Mouse (Mus musculus): ENCODE measurements around the gene Hras.

Hras gene

DNA sequence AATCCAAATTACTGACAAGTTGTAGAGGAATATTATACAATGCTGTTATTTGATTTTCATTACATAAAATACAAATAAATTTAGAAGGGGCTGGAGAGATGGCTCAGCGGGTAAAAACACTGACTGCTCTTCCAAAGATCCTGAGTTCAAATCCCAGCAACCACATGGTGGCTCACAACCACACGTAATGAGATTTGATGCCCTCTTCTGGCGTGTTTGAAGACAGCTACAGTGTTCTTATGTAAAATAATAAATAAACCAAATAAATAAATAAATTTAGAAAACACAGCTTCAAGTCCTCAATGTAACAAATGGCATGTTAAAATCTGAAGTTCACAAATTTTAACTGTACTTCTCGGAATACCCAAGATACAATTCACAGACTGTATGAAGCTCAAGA lies 18.7 kb downstream of the Hras start:
- DNase-seq (ENCODE audit: low read depth, low spot score), result no peak

DNA sequence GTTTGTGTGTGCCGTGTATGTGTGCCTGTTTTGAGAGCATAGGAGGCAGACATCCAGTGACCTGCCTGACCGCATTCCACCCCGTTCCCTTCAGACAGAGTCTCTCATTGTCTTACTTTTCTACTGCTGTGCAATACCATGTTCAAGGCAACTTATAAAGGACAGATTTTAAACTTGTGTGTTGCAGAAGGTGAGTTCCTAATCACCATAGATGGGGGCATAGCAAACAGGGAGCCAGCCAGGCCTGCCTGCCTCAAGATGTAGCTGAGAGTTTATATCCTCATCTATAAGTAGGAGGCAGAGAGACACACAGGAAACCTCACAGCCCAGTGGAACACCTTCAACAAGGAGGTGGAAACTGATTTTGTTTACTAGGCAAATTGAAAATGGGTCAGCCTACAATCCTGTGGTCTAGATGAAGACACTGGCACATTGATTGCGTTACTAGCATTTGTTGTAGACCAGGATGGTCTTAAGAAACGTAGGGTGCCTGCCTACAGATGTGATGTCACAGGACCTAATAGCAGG lies 20.4 kb downstream of the Hras start:
- no peak for DNase-seq (ENCODE audit: low read depth, low spot score)

DNA sequence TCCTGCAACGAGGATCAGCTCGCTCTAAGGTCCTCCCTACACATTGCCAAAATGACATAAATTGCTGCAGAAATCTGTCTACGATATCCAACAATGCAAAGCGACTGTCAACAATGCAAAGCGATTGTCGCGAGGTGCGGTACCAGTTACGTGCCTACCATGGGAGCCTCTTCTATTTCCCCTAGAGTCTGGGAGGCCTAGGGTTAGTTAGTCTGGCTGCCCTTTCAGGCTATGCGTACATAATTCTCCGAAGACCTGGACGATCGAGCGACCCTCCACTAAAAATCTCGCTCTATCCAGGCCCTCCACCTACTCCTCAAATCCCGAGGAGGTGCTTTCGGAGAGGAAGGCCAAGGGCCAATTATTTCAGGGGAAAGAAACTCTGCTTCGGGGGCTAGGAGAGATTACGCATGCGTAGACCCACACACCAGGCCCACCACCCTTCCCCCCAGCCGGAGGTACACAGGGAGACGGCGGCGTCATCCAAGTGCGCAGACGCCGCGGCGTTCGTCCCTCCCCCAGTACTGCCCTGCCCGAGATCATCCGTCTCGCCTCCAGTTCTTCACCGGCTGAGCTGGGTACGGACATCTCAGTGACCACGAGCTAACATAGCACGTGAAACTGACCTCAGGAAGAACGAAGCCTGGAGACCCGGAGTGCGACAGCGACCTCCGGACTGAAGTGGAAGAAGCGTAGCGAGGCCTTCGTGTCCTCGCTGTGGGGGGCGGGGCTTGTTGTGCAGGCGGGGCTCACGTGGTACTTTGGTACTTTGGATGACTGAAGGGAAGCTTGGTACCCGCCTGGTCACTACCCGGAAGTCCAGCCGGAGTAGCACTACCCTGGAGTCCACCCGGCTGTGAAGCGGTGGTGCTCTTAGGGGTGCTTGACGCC lies 21.4 kb downstream of the Hras start, which contains the start of gene Rnh1:
Gene Rnh1, minus strand, starts transcription at position 742 of the 891 bp plus-strand sequence.
- DNase-seq (ENCODE audit: low read depth, low spot score), result peak; percentile 92

DNA sequence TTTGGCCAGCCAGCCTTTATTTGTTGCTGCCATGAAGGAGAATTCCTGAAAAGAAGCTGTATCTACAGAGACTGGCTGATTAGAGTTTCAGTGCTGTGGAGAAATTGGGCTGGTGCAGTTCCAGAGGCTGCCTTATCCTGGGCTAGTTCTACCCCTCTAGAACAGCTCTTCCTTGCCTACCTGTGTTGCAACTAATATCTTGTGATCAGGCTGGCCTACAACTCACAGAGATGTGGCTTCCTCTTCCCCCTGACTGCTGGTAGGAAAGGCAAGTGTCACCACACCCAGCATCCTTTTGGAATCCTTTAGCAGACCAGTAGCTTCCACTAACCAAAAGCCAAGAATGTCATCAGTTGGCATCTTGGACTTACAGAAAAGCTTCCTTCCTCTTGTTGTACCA lies 23.9 kb downstream of the Hras start:
- DNase-seq (ENCODE audit: low read depth, low spot score), result no peak

DNA sequence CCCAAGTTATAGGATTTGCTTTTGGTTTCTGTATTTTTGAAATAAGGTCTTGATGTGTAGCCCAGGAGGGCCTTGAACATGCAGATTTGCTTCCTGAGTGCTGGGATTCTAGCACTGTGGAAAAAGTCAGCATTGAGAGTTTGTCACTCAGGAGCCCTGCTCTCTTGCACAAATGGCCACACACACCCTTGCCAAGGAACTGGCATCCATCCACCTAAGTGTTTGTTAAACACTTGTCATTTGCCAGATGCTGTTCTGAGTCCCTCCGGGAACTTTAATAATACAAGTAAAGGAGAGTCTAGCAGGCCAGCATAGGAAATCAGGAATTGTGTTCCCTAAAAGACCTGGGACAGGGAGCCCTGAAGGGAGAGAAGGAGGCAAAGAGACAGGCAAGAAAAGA lies 24.5 kb downstream of the Hras start:
- no peak for DNase-seq (ENCODE audit: low read depth, low spot score)

DNA sequence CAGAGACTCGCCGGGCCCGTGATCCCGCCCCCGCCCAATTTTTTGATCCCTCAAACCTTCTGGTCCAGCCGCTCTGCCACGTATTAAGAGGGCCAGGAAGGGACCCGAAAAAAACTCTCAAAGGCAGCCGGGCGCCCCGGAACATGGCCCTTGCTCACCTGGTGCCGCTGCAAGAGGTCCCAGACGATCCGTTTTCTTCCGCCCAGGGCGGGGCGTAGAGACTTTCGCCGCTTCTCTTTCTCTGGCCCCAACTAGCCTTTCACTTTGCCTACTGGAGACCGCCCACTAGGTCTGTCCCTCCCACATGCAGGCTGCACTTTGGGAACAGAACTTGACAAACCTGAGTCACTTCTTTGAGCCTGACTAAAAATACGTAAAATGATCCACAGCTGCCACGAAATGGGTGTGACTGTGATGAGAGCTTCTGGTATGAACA lies 25.3 kb downstream of the Hras start:
- DNase-seq (ENCODE audit: low read depth, low spot score), result no peak

DNA sequence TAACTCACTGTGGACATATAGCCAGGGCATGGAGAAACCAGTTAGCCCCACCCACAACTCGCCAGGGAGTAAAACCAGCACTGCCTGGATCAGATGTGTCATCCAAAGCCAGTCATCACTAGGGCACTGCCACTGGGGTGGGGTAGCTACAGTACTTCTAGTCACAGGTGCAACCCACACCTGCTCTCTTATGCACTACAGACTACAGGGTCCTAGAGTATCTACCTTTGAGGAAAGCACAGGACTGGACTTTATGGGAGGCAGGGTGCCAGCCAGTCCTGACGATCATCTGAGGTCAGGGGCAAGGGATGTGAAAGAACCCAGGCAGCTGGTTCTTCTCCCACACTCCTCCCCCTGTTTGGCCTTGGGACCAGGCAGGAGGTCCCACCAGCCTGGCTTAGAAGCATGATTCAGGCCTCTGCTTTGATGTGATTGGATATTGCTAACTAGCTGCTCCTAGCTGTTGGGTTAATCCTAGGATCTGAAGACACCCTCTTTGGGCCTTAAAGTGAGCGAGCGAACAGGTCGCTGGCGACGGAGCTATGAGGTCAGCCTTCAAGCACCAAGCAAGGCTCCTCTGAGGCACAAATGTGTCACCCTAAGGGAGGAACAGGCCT lies 25.8 kb downstream of the Hras start:
- no peak for DNase-seq (ENCODE audit: low read depth, low spot score)

DNA sequence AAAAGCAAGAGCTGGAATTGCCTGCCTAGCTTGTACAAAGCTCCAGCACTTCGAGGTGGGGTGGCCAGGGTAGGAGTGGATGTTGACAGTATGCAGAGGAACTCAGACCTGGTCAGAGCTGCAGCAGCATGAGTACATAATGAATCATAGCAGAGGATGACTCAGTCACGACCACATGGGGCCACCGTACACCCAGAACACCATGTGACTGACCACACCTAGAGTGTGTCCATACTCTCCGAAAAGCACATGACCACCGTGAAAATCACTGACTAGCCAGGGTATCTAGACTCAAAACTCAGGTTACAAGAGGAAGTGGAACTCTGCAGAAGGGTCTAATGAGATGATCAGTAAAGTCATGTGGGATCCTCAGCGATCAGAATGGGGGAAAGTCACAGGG lies 29.0 kb downstream of the Hras start:
- DNase-seq (ENCODE audit: low read depth, low spot score), result no peak

DNA sequence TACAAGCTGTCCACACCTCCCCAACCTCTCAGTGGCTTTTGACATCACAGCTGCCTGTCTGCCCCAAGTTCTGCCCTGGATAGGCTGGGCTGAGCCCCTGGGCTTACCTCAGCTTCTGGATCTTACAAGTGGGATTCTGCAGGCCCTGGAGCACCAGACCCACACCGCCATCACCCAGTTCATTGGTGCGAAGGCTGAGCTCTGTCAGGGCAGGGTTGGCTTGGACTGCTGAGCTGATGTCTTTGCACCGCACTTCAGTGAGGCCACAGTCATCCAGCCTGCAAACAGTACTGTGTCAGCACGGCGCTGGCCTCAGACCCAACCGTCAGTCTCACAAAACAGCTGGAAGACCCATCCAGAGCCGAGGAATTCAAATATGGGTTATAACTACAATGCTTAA lies 29.4 kb downstream of the Hras start:
- no peak for DNase-seq (ENCODE audit: low read depth, low spot score)

DNA sequence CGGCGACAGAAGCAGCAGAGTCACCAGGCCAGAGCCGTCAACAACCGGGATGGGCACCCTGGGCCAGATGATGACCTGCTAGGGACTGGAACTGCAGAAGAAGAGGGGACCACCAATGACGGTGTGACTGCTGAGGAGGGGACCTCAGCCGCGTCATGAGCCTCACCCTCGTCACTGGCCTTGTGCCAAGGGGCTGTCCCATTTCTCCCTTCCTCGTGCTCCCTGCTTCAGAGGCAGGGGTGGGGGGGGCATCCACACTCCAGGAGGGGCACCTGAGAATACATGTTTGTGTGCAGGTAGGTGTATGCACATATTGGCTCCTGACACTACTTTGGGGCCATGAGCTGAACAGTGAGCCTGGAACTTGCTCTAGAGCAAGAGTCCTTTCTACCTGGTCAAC lies 38.4 kb downstream of the Hras start:
- DNase-seq (ENCODE audit: low read depth, low spot score), result no peak

DNA sequence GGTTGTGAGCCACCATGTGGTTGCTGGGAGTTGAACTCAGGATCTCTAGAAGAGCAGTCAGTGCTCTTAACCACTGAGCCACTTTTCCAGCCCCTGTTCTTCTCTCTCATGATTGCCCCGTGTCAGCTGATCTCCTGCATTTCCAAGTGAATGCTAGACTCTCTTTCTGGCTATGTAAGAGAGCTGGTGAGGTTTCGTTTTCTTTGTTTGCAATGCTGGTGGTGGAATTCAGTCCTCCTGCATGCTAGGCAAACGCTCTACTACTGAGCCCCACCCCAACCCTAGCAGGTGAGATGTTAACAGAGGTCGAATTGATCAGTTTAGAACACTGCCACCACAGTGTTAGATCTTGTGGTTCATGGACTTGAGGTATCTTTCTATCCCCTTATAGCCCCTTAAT lies 45.2 kb downstream of the Hras start:
- no peak for DNase-seq (ENCODE audit: low read depth, low spot score)

DNA sequence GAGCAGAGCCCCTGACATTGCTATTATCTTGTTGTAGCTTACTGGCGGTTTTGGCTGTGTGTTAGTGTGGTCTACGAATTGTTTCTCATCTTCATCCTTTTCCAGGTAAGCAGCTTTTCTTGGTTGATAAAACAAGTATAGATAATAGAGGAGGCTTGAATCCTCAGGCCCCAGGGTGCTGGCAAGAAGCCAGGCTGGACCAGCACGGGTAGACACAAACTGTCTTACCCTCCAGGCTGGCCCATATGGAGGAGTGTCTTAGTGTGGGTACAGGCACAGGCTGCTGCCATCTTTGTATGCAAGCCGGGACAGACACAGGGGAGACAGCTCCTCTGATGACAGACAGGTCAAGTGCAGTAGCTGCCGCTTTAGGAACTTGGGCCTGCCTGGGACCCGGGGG lies 46.8 kb downstream of the Hras start:
- no peak for DNase-seq (ENCODE audit: low read depth, low spot score)

DNA sequence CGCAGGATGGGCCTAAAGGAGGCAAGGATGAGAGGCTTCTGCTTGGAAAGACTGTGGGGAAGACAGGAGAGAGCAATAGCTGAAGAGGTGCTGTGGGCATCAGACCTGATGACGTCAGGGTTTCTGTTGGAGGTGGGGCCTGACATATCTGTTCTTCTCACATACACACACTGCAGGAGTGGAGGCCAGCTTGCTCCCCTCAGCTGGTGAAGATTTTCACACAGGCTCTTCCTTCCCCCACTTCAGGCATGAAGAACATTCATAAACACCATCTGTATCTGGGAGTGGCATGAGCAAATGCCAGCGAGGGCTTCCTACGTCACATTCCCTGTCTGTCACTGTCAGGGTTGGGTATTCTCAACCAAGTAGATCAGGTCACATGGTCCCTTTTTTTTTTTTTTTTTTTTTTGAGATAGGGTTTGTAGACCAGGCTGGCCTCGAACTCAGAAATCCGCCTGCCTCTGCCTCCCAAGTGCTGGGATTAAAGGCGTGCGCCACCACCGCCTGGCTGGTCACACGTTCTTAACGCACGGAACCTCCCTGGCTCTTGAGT lies 47.7 kb downstream of the Hras start:
- no peak for DNase-seq (ENCODE audit: low read depth, low spot score)

DNA sequence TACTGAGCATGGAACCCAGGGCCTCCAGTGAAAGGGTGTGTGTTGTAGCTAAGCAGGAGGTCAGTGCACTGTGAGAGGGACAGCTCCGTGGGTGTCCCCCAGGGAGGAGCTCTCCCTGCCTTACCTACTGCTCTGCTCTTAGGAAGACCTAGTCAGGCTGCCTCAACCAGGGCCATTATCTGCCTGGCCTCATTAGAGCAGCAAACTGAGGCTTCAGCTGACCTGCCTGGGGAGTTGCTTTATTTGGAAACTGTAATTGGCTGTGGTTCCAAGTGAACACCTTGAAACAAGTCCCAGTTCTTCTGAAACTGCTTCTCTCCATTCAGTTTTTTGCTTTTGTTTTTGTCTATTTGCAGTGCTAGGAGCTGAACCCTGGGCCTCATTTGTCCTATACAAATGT lies 48.4 kb downstream of the Hras start:
- DNase-seq (ENCODE audit: low read depth, low spot score), result no peak

DNA sequence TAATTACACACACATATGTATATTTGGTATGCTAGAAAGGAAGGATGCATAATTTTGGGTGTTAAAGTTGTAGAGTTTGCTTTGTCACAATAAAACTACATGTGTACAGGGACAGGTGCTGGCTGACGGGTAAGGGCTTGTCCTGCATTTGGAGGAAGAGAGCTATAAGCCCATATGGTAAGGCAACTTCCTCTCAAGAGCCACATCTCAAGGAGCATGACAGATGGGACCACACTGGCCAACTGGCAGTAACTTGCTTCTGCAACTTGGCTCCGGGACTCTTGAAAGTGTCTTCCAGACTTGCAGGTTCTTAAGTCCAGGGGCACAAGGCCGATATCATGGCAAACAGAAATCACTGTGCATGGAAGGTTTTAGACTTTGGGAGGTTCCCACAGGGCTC lies 49.2 kb downstream of the Hras start:
- no peak for DNase-seq (ENCODE audit: low read depth, low spot score)

DNA sequence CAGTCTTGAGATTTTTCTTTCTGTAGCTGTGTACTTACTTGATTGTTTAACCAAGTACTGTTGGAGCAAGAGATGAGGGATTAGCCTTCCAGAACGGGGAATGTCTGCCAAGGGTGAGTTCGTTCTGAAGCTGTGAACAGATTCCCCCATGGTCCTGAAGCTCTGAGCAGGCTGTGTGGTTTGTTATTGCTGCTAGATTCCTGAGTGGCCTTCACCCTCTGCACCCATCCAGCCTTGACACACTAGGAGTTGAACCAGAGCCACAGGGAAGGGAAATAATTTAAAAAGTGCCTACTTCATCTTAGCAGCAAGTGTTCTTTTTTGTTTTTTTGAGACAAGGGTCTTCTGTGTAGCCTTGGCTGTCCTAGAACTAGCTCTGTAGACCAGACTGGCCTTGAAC lies 49.9 kb downstream of the Hras start:
- DNase-seq (ENCODE audit: low read depth, low spot score), result no peak

DNA sequence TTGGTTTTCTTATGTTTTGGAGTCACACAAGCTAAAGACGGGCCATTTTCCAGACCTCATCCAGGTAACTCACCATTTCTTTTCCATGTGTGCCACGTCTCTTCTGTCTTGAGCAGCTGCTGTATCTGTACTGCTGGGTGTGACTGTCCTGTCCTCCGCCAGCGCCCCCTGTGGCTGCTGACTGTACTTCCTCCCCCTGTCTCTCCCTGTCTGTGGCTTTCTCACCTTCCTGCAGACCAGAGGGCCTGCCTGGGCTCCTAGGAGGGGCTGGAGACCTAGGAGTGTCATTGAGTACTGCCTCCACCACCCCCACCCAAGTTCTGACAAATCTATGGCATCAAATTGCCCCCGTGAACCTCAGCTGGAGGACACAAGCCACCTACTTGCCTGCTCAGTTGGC lies 50.7 kb downstream of the Hras start:
- DNase-seq (ENCODE audit: low read depth, low spot score), result no peak

DNA sequence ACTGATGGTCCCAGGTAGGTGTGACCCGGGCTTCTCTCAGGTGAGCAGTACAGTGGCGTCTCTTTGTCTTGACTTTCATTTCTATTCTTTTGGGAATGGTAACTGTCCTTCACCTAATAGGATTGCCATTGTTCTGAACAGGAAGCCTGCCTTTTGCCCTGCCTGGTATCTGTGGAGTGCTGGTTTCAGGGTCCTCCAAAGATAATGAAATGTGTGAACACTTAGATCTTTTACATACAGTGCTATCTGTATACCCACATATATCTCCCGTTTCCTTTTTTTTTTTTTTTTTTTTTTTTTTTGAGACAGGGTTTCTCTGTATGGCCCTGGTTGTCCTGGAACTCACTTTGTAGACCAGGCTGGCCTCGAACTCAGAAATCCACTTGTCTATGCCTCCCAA lies 52.5 kb downstream of the Hras start:
- no peak for DNase-seq (ENCODE audit: low read depth, low spot score)

All from brain, embryonic 18.5 days (tissue).